Mouse (Mus musculus): ENCODE data around the gene Lmx1b.

GRCm38 (mm10) chr2:33636117-33636521 is 4.2 kb downstream of the Lmx1b start:
- TF ChIP-seq EP300 (IDR thresholded peaks at IDR 0.05; ENCODE audit: insufficient read depth, low read depth, low read length) (no peak), CTCF (IDR thresholded peaks at IDR 0.05) (no peak)

All from heart, adult 2 months (tissue).